Mouse (Mus musculus): ENCODE data around the gene Tyw1. TPM values are rescaled to one million over a fixed set of nuclear protein-coding genes. Genes with fewer than 3 reads are reported as not detected.
A peak's percentile ranks its signal among the peaks of the same experiment; 100 is the strongest.

The Tyw1 gene
- polyA plus RNA-seq, 1 experiment from 2014 or later = 20.8 TPM

DNA sequence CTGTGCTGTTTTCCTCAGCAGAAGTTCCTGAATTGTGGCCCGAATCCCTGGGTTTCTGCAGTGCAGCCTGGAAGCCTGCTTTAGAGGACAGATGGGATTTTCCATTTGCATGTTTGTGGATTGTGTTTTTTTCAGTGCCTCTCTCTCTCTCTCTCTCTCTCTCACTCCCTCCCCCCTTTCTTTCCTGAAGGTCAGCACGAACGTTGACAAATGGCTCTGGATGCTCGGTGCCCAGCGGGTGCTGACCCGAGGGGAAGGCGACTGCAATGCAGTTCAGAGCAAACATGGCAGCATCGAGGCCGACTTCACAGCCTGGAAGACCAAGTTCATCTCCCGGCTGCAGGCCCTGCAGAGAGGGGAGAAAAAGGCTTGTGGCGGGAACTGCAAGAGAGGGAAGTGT, 13.6 kb downstream of the Tyw1 start:
- Histone ChIP-seq H3K9ac (ENCODE audit: low read depth, low read length) (no peak overlapping the region), H3K4me2 (ENCODE audit: low read length) (no peak overlapping the region), H3K27ac (no peak overlapping the region), H3K9me3 (replicated peaks; ENCODE audit: low read length) (no peaks in the 10 kb centered on the region), H3K4me3 (replicated peaks; ENCODE audit: low read depth, low read length) (no peak overlapping the region), H3K27me3 (ENCODE audit: insufficient read depth, low read length) (no peaks in the 10 kb centered on the region), H3K36me3 (ENCODE audit: insufficient read depth, low read length) (peaks cover 29% of the 10 kb centered on the region), H3K4me1 (replicated peaks; ENCODE audit: insufficient read depth, low read length) (no peaks in the 10 kb centered on the region)
- no peak for ATAC-seq (replicated peaks; ENCODE audit: low FRiP score, low read depth)
- 79% methylated on average over 11 of the region's 11 CpGs for WGBS
- TF ChIP-seq CTCF (IDR thresholded peaks at IDR 0.05; ENCODE audit: low read depth) = no peak
- no peak for DNase-seq (ENCODE audit: low spot score)

DNA sequence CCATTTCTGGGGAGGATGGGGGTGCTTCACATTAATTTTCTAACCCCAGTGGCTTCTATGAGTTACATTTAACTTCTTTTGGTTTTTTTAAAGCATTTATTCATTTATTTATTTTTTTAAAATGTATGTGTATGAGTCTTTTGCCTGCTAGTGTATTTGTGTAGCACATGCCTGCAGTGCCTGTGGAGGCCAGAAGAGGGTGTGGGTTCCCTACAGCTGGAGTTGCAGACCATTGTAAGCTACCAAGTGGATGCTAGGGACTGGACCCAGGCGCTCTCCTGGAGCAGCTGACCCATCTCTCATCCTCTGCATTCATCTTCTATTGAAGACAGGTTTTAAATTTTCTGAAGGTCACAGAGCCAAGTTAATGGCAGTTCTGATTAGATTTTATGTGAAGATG, 16.9 kb downstream of the Tyw1 start:
- DNase-seq (ENCODE audit: low spot score) (no peak), ATAC-seq (replicated peaks; ENCODE audit: low FRiP score, low read depth) (no peak)
- H3K9ac ChIP-seq (ENCODE audit: low read depth, low read length) = no peak overlapping the region
- TF ChIP-seq CTCF (IDR thresholded peaks at IDR 0.05; ENCODE audit: low read depth) = peak; percentile 43; the same call in 1 of the 2 replicates
- peaks cover 26% of the 10 kb centered on the region for H3K36me3 ChIP-seq (ENCODE audit: insufficient read depth, low read length)
- no peaks in the 10 kb centered on the region for H3K9me3 ChIP-seq (replicated peaks; ENCODE audit: low read length)
- H3K4me2 ChIP-seq (ENCODE audit: low read length) = no peak overlapping the region
- no peak overlapping the region for H3K4me3 ChIP-seq (replicated peaks; ENCODE audit: low read depth, low read length)
- no peaks in the 10 kb centered on the region for H3K4me1 ChIP-seq (replicated peaks; ENCODE audit: insufficient read depth, low read length)
- H3K27ac ChIP-seq = no peak overlapping the region
- no peaks in the 10 kb centered on the region for H3K27me3 ChIP-seq (ENCODE audit: insufficient read depth, low read length)
- WGBS = 92% methylated on average over 1 of the region's 1 CpGs

DNA sequence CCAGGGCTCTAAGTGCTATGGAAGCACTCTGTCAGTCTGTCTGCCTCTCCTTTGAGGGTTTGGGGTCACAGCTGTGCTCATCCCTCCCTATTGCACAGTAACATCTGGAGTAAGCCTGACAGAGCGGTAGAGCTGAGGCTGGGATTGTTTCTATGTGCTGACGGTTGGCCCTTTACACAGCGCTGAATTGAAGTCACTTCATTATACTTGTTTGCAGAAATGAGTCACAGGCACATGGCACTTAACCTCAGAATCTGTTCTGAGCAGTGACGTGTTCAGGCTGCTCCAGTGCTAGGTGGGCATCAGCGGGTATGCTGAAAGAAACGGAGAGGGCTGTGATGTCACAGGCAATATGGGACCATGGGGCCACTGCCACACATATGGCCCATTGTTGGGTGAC, 17.6 kb downstream of the Tyw1 start:
- no peaks in the 10 kb centered on the region for H3K9me3 ChIP-seq (replicated peaks; ENCODE audit: low read length)
- H3K4me1 ChIP-seq (replicated peaks; ENCODE audit: insufficient read depth, low read length) = no peaks in the 10 kb centered on the region
- H3K4me2 ChIP-seq (ENCODE audit: low read length) = no peak overlapping the region
- H3K27ac ChIP-seq = no peak overlapping the region
- H3K4me3 ChIP-seq (replicated peaks; ENCODE audit: low read depth, low read length) = no peak overlapping the region
- H3K9ac ChIP-seq (ENCODE audit: low read depth, low read length) = no peak overlapping the region
- DNase-seq (ENCODE audit: low spot score) = no peak
- WGBS = 93% methylated on average over 6 of the region's 6 CpGs
- peaks cover 24% of the 10 kb centered on the region for H3K36me3 ChIP-seq (ENCODE audit: insufficient read depth, low read length)
- no peak for ATAC-seq (replicated peaks; ENCODE audit: low FRiP score, low read depth)
- no peak for TF ChIP-seq CTCF (IDR thresholded peaks at IDR 0.05; ENCODE audit: low read depth)
- H3K27me3 ChIP-seq (ENCODE audit: insufficient read depth, low read length) = no peaks in the 10 kb centered on the region

DNA sequence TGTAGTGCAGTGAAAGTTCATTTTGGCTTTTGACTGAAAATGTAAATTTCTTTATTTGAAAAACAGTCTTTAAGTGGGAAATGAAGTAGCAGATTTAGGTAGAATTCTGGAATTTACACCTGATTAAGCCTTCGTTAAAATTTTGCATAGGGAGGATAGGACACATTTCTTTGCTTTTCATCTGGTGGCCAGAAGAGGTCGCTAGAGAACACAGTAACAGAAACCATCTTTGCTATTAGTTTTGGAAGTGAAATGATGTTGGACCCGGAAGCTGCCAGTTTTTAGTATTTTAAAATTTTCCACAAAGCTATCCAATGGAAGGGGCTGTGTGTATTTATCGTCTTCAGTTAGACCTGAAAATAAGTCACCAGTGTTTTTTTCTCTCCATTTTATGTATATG, 20.1 kb downstream of the Tyw1 start:
- Histone ChIP-seq H3K9me3 (replicated peaks; ENCODE audit: low read length) (no peaks in the 10 kb centered on the region), H3K4me3 (replicated peaks; ENCODE audit: low read depth, low read length) (no peak overlapping the region), H3K27ac (no peak overlapping the region), H3K9ac (ENCODE audit: low read depth, low read length) (no peak overlapping the region), H3K4me2 (ENCODE audit: low read length) (no peak overlapping the region), H3K4me1 (replicated peaks; ENCODE audit: insufficient read depth, low read length) (no peaks in the 10 kb centered on the region), H3K27me3 (ENCODE audit: insufficient read depth, low read length) (no peaks in the 10 kb centered on the region), H3K36me3 (ENCODE audit: insufficient read depth, low read length) (peaks cover 28% of the 10 kb centered on the region; the same call in 1 of the 2 replicates)
- peak; percentile 84 for TF ChIP-seq CTCF (IDR thresholded peaks at IDR 0.05; ENCODE audit: low read depth)
- ATAC-seq (replicated peaks; ENCODE audit: low FRiP score, low read depth) (no peak), DNase-seq (ENCODE audit: low spot score) (peak; percentile 75)
- WGBS = 47% methylated on average over 4 of the region's 4 CpGs

DNA sequence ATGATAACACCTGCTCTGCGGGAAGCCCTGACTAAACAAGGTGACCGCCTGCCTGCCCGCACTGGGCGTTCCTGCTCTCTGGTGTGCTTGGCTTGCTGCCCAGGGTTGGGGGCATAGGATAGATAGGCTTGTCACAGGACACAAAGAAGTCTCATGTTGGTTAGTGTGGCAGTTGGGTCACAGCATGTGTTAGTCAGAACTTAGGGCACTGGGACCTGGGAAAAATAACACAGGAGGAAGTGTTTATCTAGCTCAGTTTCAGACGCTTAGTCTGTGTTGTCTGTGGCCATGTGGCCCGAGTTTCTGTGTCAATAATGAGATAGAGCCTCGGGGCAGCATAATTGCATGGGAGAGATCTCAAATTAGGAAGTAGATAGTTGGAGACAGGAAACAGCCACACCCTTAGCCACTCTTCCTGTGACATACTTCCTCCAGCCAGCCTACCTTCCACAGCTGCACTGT, 22.6 kb downstream of the Tyw1 start:
- no peak for TF ChIP-seq CTCF (IDR thresholded peaks at IDR 0.05; ENCODE audit: low read depth)
- H3K4me3 ChIP-seq (replicated peaks; ENCODE audit: low read depth, low read length) = no peak overlapping the region
- H3K4me1 ChIP-seq (replicated peaks; ENCODE audit: insufficient read depth, low read length) = no peaks in the 10 kb centered on the region
- H3K27ac ChIP-seq = no peak overlapping the region
- H3K27me3 ChIP-seq (ENCODE audit: insufficient read depth, low read length) = no peaks in the 10 kb centered on the region
- DNase-seq (ENCODE audit: low spot score) (no peak), ATAC-seq (replicated peaks; ENCODE audit: low FRiP score, low read depth) (no peak)
- no peak overlapping the region for H3K9ac ChIP-seq (ENCODE audit: low read depth, low read length)
- 88% methylated on average over 7 of the region's 7 CpGs for WGBS
- no peak overlapping the region for H3K4me2 ChIP-seq (ENCODE audit: low read length)
- H3K36me3 ChIP-seq (ENCODE audit: insufficient read depth, low read length) = peaks cover 31% of the 10 kb centered on the region; the same call in 1 of the 2 replicates
- no peaks in the 10 kb centered on the region for H3K9me3 ChIP-seq (replicated peaks; ENCODE audit: low read length)

DNA sequence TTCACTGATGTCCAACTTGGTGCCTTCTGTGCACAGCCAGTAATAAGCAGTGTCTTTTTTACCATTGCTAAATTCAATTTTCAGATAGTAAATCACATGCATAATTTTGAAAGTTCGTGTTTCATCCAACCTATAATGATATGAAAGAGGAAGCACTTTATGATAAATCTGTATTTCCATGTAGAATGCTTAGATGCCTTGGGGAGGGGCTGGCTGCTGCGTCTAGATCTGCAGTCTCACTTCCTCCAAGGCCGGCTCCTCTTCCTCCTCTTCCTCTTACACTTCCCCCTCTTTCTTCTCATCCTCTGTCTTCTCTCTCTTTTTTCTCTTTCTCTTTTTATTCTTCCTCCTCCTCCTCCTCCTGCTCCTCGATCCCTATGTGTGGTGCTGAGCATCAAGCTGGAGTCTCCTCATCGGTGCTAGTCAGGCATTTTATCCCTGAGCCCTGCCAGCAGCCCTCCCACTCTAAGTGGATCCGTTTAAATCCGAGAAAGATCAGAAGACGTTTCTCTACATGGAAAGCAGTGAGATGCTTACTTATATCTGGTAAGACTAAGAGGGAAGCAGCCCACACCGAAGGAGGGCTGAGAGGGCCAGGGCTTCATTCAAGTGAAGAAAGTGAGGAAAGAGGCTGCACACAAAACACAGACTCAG, 27.8 kb downstream of the Tyw1 start:
- DNase-seq (ENCODE audit: low spot score) = no peak
- no peaks in the 10 kb centered on the region for H3K9me3 ChIP-seq (replicated peaks; ENCODE audit: low read length)
- no peak overlapping the region for H3K27ac ChIP-seq
- WGBS = 96% methylated on average over 9 of the region's 9 CpGs
- TF ChIP-seq CTCF (IDR thresholded peaks at IDR 0.05; ENCODE audit: low read depth) = no peak
- no peaks in the 10 kb centered on the region for H3K4me1 ChIP-seq (replicated peaks; ENCODE audit: insufficient read depth, low read length)
- no peak for ATAC-seq (replicated peaks; ENCODE audit: low FRiP score, low read depth)
- no peaks in the 10 kb centered on the region for H3K27me3 ChIP-seq (ENCODE audit: insufficient read depth, low read length)
- H3K36me3 ChIP-seq (ENCODE audit: insufficient read depth, low read length) = peaks cover 36% of the 10 kb centered on the region
- H3K4me3 ChIP-seq (replicated peaks; ENCODE audit: low read depth, low read length) = no peak overlapping the region
- H3K9ac ChIP-seq (ENCODE audit: low read depth, low read length) = no peak overlapping the region
- H3K4me2 ChIP-seq (ENCODE audit: low read length) = no peak overlapping the region

DNA sequence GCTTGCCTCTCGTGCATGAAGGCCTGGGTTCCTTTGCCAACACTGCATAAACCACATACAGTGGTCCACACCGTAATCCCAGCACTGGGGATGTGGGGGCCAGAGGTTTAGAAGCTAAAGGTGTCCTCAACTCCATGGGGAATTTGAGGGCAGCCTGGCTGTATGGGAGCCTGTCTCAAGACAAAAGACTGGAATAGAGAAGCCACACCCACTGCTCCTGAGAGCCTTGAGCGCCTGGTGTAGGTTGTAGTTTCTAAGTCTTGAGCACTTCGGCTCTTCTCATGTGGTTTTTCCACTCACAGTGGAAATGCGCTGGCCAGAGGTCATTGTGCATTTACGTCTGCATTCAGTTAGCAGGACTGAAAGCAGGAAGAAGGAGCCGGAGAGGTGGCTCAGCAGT, 32.7 kb downstream of the Tyw1 start:
- WGBS = 87% methylated on average over 7 of the region's 7 CpGs
- Histone ChIP-seq H3K9me3 (replicated peaks; ENCODE audit: low read length) (no peaks in the 10 kb centered on the region), H3K4me1 (replicated peaks; ENCODE audit: insufficient read depth, low read length) (no peaks in the 10 kb centered on the region), H3K36me3 (ENCODE audit: insufficient read depth, low read length) (peaks cover 23% of the 10 kb centered on the region), H3K4me3 (replicated peaks; ENCODE audit: low read depth, low read length) (no peak overlapping the region), H3K27me3 (ENCODE audit: insufficient read depth, low read length) (no peaks in the 10 kb centered on the region), H3K9ac (ENCODE audit: low read depth, low read length) (no peak overlapping the region), H3K27ac (no peak overlapping the region), H3K4me2 (ENCODE audit: low read length) (no peak overlapping the region)
- no peak for DNase-seq (ENCODE audit: low spot score)
- no peak for ATAC-seq (replicated peaks; ENCODE audit: low FRiP score, low read depth)
- TF ChIP-seq CTCF (IDR thresholded peaks at IDR 0.05; ENCODE audit: low read depth) = no peak
